Mouse (Mus musculus) layer of hippocampus, adult 18-20 months (tissue): ENCODE results near the gene Ints4. TPM values are rescaled to one million over a fixed set of nuclear protein-coding genes. Genes with fewer than 3 reads are reported as not detected.
A peak's percentile ranks its signal among the peaks of the same experiment; 100 is the strongest.

ENCODE experiments used
- DNase-seq, 2 experiments: peaks; one replicate each; pipeline ENCODE4 v3.0.0; 2022; ENCODE audit warnings: low spot score in 2 of 2
- total RNA-seq, 2 experiments: library from RNA; stranded (reverse); gene quantifications; 2 replicates each; pipeline ENCODE4 v1.2.3; 2021

Ints4 gene
- total RNA-seq, 2 experiments from 2014 or later, result 31.0 to 34.6 TPM

GRCm38 (mm10) chr7:97535531-97535930 lies 54.8 kb downstream of the Ints4 start:
- no peak for DNase-seq

DNA sequence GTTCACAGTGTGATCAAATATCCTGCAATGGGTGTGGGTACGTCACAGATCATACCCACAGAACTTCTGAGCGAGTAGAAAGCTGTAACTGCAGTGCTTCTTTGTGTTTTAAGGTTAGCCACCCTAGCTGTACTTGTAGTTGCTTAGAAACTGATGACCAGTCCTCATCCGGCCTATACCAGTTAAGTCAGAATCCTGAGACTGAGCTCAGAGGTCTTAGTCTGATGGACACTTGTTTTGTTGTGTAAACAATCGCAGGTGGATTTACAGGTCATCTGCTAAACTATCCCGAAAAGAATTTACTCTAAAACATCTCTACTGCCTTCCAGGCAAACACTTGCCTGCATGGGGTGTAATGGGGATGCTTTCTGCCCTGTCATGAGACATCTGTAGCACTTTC lies 55.8 kb downstream of the Ints4 start:
- no peak for DNase-seq

DNA sequence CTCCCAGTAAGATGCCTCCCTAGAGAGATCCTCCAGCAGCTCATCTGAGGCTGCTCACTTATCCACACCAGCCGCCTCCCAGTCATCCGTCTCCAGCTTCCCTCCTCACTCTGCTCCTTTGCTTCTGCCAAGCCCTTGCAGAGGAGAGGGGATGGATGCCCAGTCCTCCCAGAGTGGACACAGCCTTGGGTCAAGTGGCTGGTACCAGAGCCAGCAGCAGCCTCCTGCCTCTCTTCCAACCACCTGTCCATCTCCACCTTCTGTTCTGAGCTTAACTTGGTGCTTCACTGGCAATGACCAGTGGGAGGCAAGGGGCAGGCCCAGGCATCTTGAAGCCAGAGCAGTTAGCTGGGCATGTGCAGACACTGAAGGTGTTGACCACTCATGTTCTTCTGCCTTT lies 65.7 kb downstream of the Ints4 start:
- no peak for DNase-seq

- DNase-seq, result no peak
Observed at GRCm38 (mm10) chr7:97549301-97549700, 68.5 kb downstream of the Ints4 start.

- no peak for DNase-seq
Observed at GRCm38 (mm10) chr7:97550673-97551072, 69.9 kb downstream of the Ints4 start.

- no peak for DNase-seq
Observed at GRCm38 (mm10) chr7:97563576-97563975, 82.8 kb downstream of the Ints4 start.

- no peak for DNase-seq
Observed at GRCm38 (mm10) chr7:97569372-97569771, 88.6 kb downstream of the Ints4 start.

DNA sequence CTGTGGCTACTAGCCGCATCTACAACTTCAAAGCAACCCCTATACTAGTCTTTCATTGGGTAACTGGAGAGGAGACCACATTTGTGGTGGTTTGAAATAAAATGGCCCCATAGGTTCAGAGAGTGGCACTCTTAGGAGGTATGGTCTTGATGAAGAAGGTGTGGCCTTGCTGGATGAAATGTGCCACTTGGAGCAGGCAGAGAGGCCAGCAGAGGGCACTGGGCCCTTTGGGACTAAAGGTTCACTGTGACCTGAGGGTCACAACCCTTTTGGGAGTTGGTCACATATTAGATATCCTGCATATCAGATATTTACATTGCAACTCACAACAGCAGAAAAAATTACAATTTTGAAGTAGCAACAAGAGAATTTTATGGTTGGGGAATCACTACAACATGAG lies 89.6 kb downstream of the Ints4 start:
- no peak for DNase-seq

GRCm38 (mm10) chr7:97578361-97579066 lies 97.8 kb downstream of the Ints4 start:
- DNase-seq, result peak; percentile 34 to 53

DNA sequence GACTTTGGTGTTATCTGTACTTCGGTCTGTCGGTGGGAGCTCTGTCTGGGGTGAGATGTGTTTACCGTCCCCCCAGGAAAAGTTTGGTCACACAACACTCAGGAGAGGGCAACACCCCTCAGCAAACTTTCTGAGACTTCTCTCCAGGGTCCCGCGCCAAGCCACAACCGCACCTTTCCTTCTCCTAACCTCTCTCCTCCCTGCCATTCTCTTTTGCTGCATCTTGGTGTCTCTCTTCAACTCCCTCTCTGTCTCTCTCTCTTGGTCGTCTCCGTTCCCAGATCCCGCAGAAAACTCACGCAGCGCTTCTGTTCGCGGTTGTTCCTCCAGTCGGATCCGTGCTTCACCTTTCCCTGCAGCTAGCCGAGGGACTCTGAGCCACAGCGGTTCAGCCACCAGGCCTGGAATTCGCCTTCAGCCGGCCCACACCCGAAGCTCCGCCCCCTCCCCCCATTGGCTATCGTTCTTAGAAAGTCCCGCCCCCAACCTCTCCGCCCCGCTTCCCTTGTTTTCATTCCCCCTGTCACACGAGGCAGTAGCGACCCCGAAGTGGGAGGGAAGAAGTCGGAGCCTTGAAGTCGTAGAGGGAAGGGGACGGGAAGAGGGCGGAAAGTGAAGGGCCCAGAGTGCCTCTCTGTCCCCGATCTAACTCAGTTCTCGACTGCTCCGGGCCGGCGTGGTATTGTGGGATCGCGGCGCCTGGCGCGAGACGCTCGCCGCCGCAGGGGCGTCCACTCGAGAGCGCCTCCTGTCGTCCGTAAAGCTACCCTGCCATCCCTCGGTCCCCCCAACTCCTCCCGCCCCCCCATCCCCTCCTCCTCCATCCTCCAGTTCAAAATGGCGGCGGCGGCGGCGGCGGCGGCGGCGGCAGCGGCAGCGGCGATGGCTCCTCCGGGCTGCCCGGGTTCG lies 98.6 kb downstream of the Ints4 start, which contains the start of the genes Aamdc and Rsf1:
Gene Aamdc (minus strand): TSS at position 431 of the 909 bp plus-strand sequence.
Gene Rsf1 (plus strand): TSS at position 823 of the 909 bp plus-strand sequence.
- DNase-seq, result peak; percentile 94 to 97

DNA sequence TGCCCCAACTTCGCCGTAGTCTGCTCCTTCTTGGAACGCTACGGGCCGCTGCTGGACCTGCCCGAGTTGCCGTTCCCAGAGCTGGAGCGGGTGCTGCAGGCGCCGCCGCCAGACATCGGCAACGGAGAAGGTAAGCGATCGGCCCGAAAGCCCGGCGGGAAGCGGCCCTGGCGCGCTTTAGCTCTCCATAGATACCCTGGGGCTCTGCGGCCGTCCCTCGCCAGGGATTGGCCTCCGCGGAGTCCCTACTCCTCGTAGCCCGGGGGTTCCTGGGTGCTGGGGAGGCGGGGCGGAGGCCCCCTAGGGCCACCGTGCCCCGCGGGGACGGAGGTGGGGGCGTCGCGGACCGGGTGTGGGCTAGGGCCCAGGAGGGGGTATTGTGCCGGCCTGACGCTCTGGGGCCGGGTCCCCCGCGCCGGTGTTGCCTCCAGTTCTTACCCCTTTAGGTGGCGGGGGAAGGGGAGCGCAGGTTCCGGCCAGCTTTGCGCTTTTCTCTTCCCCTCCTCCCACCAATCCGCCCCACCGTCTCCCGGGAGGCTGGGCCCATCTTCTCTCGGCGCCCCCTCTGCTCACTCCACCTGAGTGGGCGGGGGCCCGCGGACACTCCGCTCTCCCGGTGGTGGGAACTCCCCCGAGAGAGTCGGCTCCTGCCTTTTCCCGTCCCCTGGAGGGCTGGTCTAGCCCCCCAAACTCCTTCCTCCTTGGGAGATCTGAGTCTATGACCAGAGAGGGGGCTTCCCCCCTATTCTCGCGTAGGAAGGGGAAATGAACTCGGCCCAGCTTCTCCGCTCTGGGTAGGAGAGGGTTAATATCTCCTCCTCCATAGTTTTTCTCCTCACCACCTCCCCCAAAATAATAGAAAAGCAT lies 99.5 kb downstream of the Ints4 start:
- peak; percentile 28 to 51 for DNase-seq

GRCm38 (mm10) chr7:97580843-97581214 lies 100.1 kb downstream of the Ints4 start:
- DNase-seq, result peak; percentile 78 to 90

DNA sequence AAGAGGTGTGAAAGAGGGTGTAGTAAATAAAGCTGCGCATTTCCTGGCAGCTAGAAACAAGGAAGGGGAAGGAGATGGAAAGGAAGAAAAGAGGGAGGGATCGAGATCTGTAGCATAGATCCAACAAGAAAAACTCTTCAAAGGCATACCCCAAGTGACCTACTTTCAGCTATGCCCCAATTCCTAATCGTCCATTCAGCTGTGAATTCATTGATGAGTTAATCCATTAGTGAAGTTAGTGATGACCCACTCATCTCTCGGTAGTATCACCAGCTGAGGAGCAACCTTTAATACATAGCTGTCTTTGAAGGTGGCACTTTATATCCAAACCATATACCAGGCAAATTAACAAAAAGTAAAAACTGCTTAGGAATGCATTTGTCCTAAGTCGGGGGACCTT lies 107.8 kb downstream of the Ints4 start:
- DNase-seq, result no peak

DNA sequence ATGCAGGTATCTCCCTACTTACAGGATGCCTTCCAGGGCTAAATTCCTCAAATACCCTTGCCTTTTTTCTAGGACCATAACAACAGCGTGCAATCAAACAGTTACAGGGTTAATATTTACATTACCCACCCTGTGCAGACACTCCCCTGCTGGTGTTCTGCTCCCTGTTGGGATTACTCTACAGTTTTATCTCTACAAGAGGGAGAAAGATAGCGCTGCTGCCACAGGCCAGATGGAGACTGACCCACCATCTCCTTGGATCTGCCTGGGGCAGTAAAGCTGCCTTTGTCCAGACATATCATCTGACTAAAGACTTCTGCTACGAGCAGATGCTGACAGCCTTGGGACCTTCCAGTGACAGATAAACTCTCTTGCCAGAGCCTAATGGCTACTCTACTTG lies 109.7 kb downstream of the Ints4 start:
- DNase-seq, result no peak

Other genes starting within 250 kb of the Ints4 start
- 10 to 100 TPM; 14.7 to 16.2 TPM for gene Usp35, start 148.9 kb upstream of the Ints4 start, total RNA-seq
- 10 to 100 TPM; 15.0 to 16.0 TPM for gene Kctd21, start 148.6 kb upstream of the Ints4 start, total RNA-seq
- 10 to 100 TPM; 10.6 to 10.8 TPM for gene Alg8, start 109.3 kb upstream of the Ints4 start, total RNA-seq
- gene Ndufc2, start 81.0 kb upstream of the Ints4 start, total RNA-seq, result 100 to 1,000 TPM; 221 to 224 TPM
- 10 to 100 TPM; 41.0 to 47.8 TPM for gene Thrsp, start 63.2 kb upstream of the Ints4 start, total RNA-seq
- gene Kctd14, start 29.6 kb upstream of the Ints4 start, total RNA-seq, result 1 to 10 TPM; 5.0 to 5.3 TPM
- gene Aamdc, start 98.5 kb downstream of the Ints4 start, total RNA-seq, result 10 to 100 TPM; 51.7 to 53.4 TPM
- gene Rsf1, start 98.9 kb downstream of the Ints4 start, total RNA-seq, result 10 to 100 TPM; 48.5 to 50.1 TPM
- 10 to 100 TPM; 90.6 to 97.5 TPM for gene Clns1a, start 215.7 kb downstream of the Ints4 start, total RNA-seq